Mouse (Mus musculus): ENCODE data around the gene Tmem167.

Gene Tmem167

GRCm38 (mm10) chr13:90186694-90187093 is 97.8 kb downstream of the Tmem167 start:
- no peak for DNase-seq

GRCm38 (mm10) chr13:90188021-90188420 is 99.1 kb downstream of the Tmem167 start:
- DNase-seq, result no peak

GRCm38 (mm10) chr13:90191794-90192193 is 102.9 kb downstream of the Tmem167 start:
- DNase-seq, result no peak

Measured in kidney, postnatal 14 days (tissue).